Mouse (Mus musculus) limb, embryonic 12.5 days (tissue): ENCODE data around the gene Pip5k1c. TPM values are rescaled to one million over a fixed set of nuclear protein-coding genes. Genes with fewer than 3 reads are reported as not detected.

Experiments used
- ATAC-seq: fragments of 200-750 bp; cut with Nextera tagmentation; 2 replicates; pipeline ENCODE4 v1.8.0; 2017; ENCODE audit warnings: low read depth, moderate TSS enrichment; ENCODE audit not compliant: insufficient number of reproducible peaks, insufficient read depth, low FRiP score, low TSS enrichment
- H3K27ac ChIP-seq: fragments of 300-500 bp; sonication (generic); 2 replicates; pipeline ENCODE4 v1.5.1; 2016; ENCODE audit warnings: mild to moderate bottlenecking, moderate library complexity
- H3K27me3 ChIP-seq: fragments of 300-500 bp; sonication (generic); 2 replicates; pipeline ENCODE4 v1.6.1; 2016; ENCODE audit warnings: mild to moderate bottlenecking, moderate library complexity
- H3K36me3 ChIP-seq: fragments of 300-500 bp; sonication (generic); 2 replicates; pipeline ENCODE4 v1.6.1; 2016; ENCODE audit warnings: mild to moderate bottlenecking, moderate library complexity
- H3K4me1 ChIP-seq: fragments of 300-500 bp; sonication (generic); replicated peaks from 2 replicates; pipeline ENCODE4 v1.6.1; 2016
- H3K4me2 ChIP-seq: fragments of 300-500 bp; sonication (generic); 2 replicates; pipeline ENCODE4 v1.6.1; 2016; ENCODE audit warnings: mild to moderate bottlenecking, moderate library complexity
- H3K4me3 ChIP-seq: fragments of 300-500 bp; sonication (generic); replicated peaks from 2 replicates; pipeline ENCODE4 v1.5.1; 2016; ENCODE audit warnings: mild to moderate bottlenecking
- H3K9ac ChIP-seq: fragments of 300-500 bp; sonication (generic); replicated peaks from 2 replicates; pipeline ENCODE4 v1.6.1; 2016; ENCODE audit warnings: mild to moderate bottlenecking, moderate library complexity
- H3K9me3 ChIP-seq: fragments of 300-500 bp; sonication (generic); 2 replicates; pipeline ENCODE4 v1.6.1; 2016; ENCODE audit warnings: mild to moderate bottlenecking, moderate library complexity
- WGBS: fragments of 180-500 bp; shearing (Covaris S2); methylation state at CpG from one replicate; pipeline ENCODE4 v1.1.7; 2016; 5-methylcytosine and 5-hydroxymethylcytosine counted together
- polyA plus RNA-seq: library from polyadenylated mRNA; unstranded; fragments of >200 nt; fragmentation: Nextera tagmentation; extraction: Ambion mirVana; gene quantifications from 2 replicates; pipeline ENCODE4 v1.2.1, GENCODE M21; 2016

Gene Pip5k1c
- polyA plus RNA-seq, 1 experiment from 2014 or later, result 63.9 TPM

DNA sequence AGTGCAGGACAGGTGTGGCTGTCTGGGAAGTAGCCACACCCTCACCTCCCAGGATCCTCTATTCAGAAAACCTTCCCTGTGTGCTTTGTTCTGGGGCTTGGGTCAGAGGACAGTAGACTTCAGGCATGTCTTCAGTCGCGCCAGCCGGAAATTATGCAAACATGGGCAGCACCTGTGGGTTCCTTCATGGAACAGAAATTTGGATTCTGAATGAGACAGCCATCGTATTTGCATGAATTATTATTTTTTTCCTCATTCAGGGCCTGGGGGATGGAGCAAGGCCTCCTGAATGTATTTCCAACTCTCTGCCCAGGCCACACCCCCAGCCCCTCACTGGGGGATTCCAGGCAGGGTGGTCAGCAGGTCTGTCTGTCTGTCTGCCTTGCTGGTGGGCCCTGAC is 31.7 kb upstream of the Pip5k1c start:
- Histone ChIP-seq H3K4me1 (peaks cover 22% of the 10 kb centered on the region), H3K36me3 (peaks cover 47% of the 10 kb centered on the region), H3K4me3 (no peak overlapping the region), H3K4me2 (no peak overlapping the region), H3K9me3 (peaks cover 8% of the 10 kb centered on the region; the same call in 1 of the 2 replicates), H3K9ac (no peak overlapping the region), H3K27me3 (peaks cover 50% of the 10 kb centered on the region), H3K27ac (no peak overlapping the region)
- 87% methylated on average over 4 of the region's 4 CpGs for WGBS
- ATAC-seq, result no peak

DNA sequence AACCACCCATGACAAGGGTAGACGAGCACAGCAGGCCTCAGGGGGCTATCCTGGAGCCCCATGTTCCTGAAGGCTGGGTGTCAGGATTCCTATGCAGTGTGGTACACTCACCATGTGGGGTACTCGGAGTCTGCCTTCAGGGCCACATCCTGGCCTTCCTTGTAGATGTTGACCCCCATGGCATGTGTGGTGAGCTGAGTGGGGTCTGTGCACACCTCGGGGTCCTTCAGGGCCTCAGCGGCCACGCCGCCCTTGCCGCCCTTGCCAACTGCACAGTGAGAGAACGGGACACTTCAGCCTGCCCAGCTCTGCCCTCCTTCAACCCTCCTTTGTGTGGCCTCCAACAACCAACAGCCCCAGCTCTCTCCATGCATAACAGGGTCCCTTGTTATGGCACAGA is 27.2 kb upstream of the Pip5k1c start:
- H3K27me3 ChIP-seq, result peaks cover 4% of the 10 kb centered on the region
- H3K9ac ChIP-seq, result no peak overlapping the region; the same call in 1 of the 2 replicates
- peaks cover 60% of the 10 kb centered on the region for H3K36me3 ChIP-seq
- peak overlapping the region; percentile 52 for H3K4me3 ChIP-seq
- no peak for ATAC-seq
- H3K4me1 ChIP-seq, result peaks cover 16% of the 10 kb centered on the region
- WGBS, result 97% methylated on average over 8 of the region's 8 CpGs
- no peak overlapping the region for H3K27ac ChIP-seq
- H3K9me3 ChIP-seq, result peaks cover 3% of the 10 kb centered on the region; the same call in 1 of the 2 replicates
- peak overlapping the region; percentile 63 for H3K4me2 ChIP-seq

DNA sequence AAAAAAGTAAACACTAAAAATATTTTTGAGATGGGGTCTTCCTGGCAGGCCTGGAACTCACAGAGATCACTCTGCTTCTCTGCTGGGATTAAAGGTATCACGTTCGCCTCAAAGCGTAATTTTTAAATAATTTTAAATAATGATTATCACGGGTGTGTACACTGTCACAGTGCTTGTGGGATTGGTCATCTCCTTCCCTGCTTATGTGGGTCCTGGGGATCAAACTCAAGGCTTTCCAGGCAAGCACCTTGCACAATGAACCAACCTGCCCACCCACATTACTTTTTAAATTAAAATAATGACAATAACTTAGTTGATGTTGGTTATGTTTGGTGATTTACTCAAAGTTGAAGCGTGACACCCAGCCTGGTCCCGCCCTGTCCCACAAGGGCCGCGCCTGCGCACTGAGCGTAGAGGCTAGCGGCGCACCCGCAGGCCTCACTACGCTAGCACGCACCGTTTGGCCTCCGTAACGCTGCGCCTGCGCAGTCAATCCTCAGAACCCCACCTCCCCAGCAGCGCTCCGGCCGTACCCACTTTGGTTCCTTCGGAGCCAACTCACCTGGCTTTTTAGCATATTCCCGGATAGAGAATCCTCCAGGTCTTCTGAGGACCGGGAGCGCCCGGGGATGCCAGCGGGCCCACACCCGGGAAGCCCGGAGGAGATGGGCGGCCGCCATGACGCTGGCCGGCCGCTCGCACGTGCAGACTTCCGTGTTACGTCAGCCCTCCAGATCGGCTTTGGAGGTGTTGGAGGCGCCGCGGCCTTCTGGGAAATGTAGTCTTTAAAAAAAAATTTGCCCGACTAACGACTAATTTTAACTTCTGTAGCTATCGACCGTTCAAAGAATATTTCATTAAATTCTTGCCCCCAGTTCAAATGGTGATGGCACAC is 26.3 kb upstream of the Pip5k1c start, which contains the start of the genes Mrpl54 and Apba3:
Gene Mrpl54, minus strand, starts transcription at position 724 of the 895 bp plus-strand sequence.
Gene Apba3, plus strand, starts transcription at position 750 of the 895 bp plus-strand sequence.
- peak; percentile 91 for ATAC-seq
- Histone ChIP-seq H3K9me3 (no peaks in the 10 kb centered on the region), H3K27ac (peak within 1 kb of the TSS; percentile 85), H3K4me1 (peaks cover 16% of the 10 kb centered on the region), H3K4me2 (peak within 1 kb of the TSS; percentile 76), H3K4me3 (peak within 1 kb of the TSS; percentile 52), H3K27me3 (no peaks in the 10 kb centered on the region), H3K9ac (peak within 1 kb of the TSS; percentile 69), H3K36me3 (peaks cover 63% of the 10 kb centered on the region)
- WGBS, result under 1% methylated on average over 48 of the region's 48 CpGs

DNA sequence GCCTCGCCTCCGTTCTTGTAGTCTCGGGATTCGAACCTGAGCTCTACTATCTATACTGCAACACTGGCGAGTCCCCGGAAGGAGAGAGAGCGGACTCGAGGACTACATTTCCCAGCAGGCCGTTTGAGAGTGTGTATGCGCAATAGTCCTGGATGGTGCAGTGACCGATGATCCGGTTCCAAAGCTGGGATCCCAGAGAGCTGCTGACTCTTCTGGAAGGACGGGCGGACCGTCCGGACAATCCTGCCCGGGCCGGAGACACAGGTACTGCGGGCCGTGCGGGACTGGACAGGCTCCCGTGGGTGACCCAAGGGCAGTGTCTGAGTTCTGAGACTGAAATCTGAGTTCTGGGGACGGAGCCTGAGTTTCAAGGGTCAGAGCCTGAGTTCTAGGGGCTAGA is 24.7 kb upstream of the Pip5k1c start:
- peaks cover 63% of the 10 kb centered on the region for H3K36me3 ChIP-seq
- peaks cover 16% of the 10 kb centered on the region for H3K4me1 ChIP-seq
- H3K9me3 ChIP-seq, result no peaks in the 10 kb centered on the region
- peak; percentile 50; the same call in 1 of the 2 replicates for ATAC-seq
- 4% methylated on average over 23 of the region's 23 CpGs for WGBS
- peak overlapping the region; percentile 76 for H3K4me2 ChIP-seq
- no peaks in the 10 kb centered on the region for H3K27me3 ChIP-seq
- no peak overlapping the region for H3K27ac ChIP-seq
- H3K9ac ChIP-seq, result peak overlapping the region; percentile 66
- H3K4me3 ChIP-seq, result peak overlapping the region; percentile 52

DNA sequence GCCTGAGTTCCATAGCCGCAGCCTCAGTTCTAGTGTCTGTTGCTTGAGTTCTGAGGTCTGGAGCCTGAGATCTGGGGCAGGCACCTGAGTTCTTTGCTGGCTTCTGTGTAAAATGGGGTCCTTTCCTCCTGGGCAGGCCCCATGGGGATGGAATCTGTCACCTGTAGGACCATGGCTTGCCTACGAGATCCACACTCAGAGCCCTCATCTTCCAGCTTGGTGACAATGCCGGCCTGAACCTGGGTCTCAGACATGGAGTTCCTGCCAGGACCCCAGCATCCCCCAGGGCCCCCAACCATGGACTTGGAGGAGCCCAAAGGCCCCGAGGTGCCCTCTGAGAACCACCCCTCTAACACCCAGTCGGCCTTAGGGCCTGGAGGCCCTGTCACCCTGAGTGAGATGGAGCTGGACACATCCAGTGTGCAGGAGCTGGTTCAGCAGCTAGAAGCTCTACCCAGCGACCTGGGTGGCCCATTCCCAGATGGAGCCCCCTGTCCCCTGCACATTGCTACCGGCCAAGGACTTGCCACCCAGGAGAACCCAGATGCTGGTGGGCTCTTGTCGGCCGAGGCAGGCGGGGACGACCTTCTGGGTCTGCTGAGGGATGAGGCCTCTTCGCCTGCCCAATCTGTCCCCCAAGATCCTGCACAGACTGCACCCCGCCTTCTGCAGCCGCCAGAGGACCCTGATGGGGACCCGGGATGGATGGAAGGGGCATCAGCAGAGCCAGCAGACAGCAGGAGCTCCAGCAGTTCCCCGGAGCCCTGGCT is 23.9 kb upstream of the Pip5k1c start:
- no peaks in the 10 kb centered on the region for H3K9me3 ChIP-seq
- H3K4me1 ChIP-seq, result peaks cover 16% of the 10 kb centered on the region
- no peak for ATAC-seq
- peak overlapping the region; percentile 66 for H3K9ac ChIP-seq
- WGBS, result 82% methylated on average over 16 of the region's 16 CpGs
- peak overlapping the region; percentile 52 for H3K4me3 ChIP-seq
- peaks cover 63% of the 10 kb centered on the region for H3K36me3 ChIP-seq
- no peak overlapping the region for H3K27ac ChIP-seq
- no peaks in the 10 kb centered on the region for H3K27me3 ChIP-seq
- H3K4me2 ChIP-seq, result peak overlapping the region; percentile 76

DNA sequence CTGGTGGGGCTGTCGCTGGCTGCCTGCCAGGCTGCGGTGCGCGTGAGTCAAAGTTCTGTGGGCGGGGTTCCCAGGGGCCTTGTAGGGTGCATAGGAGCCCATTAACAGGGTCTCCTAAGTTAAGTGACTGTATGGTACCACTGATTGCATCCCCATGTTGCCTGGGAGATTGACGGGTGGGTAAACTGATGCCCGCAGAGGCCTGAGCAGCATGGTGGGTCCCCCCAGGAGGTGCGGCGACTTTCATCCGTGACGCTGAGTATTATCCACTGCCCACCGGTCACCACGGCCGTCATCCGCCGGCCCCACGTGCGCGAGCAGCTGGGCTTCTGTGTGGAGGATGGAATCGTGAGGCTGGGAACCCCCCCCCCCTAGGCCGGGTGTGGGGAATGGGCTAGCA is 20.4 kb upstream of the Pip5k1c start:
- Histone ChIP-seq H3K9me3 (no peaks in the 10 kb centered on the region; the same call in 1 of the 2 replicates), H3K9ac (no peak overlapping the region), H3K27me3 (no peaks in the 10 kb centered on the region), H3K4me3 (no peak overlapping the region), H3K4me1 (peaks cover 10% of the 10 kb centered on the region), H3K36me3 (peaks cover 53% of the 10 kb centered on the region), H3K4me2 (no peak overlapping the region), H3K27ac (no peak overlapping the region)
- ATAC-seq, result no peak
- WGBS, result 95% methylated on average over 21 of the region's 21 CpGs

DNA sequence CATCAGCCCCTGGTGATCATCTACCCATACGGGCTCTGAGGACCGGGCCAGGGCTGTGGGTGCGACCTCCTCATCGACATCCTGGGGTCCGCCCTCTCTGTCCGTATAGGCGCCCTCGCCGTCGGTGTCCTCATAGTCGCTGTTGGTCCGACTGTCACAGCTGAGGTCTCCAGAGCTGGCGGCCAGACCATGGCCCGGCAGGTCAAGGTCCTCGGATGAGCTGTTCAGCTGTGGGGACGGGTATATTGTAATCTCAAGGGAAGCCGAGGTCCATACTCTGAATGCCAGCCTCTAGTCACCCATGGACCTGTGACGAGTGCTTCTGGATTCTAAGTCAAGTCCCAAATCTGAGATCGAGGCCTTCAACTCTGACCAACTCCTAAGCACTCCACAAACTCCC is 18.9 kb upstream of the Pip5k1c start:
- 95% methylated on average over 19 of the region's 19 CpGs for WGBS
- ATAC-seq, result no peak
- peaks cover 6% of the 10 kb centered on the region; the same call in 1 of the 2 replicates for H3K27me3 ChIP-seq
- no peak overlapping the region for H3K4me2 ChIP-seq
- no peak overlapping the region for H3K9ac ChIP-seq
- H3K4me3 ChIP-seq, result no peak overlapping the region
- H3K4me1 ChIP-seq, result peaks cover 4% of the 10 kb centered on the region
- H3K27ac ChIP-seq, result no peak overlapping the region
- peaks cover 53% of the 10 kb centered on the region for H3K36me3 ChIP-seq
- no peaks in the 10 kb centered on the region; the same call in 1 of the 2 replicates for H3K9me3 ChIP-seq

DNA sequence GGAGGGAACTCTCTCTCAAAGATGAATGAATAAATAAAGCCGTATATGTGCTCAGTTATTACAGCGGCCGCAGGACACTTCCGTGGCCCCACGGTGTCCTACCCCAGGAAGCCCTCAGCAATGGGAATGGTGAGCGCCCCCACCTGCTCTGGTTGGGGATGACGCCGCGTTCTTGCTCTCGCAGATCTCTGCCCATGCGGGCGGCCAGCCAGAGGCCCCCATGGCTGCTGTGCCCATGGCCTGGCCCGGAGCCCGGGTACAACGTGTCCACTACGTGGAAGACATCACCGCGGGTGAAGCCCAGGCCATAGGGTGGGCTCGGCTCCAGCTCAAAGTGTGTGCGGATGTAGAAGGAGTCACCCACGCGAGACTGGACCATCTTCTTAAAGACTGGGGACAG is 15.1 kb upstream of the Pip5k1c start:
- Histone ChIP-seq H3K4me2 (no peak overlapping the region), H3K27me3 (peaks cover 40% of the 10 kb centered on the region), H3K27ac (no peak overlapping the region), H3K4me1 (peaks cover 11% of the 10 kb centered on the region; the same call in 1 of the 2 replicates), H3K9me3 (no peaks in the 10 kb centered on the region; the same call in 1 of the 2 replicates), H3K4me3 (no peak overlapping the region), H3K36me3 (peaks cover 19% of the 10 kb centered on the region), H3K9ac (no peak overlapping the region)
- no peak for ATAC-seq
- WGBS, result 80% methylated on average over 22 of the region's 22 CpGs

DNA sequence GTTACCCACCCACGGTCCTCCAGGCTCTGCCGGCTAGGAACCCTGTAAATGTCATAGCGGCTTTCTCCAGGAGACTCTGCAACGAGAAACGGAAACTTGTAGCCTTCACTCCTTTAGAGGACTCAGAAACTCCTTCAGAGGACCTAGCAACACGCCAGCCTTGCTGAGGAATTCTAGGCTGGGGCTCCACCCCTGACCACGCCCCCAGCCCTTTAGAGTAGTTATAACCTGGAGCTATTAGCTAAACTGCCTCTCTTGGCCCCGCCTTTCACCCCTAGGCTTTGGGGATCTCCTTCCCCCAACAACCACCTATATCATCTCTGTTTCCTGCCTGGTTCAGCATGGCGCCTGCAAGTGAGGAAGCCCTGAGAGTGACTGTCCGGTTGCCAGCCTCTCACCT is 13.3 kb upstream of the Pip5k1c start:
- 0 out of 2 replicates have a peak, but pooled peaks have one; percentile 4 for ATAC-seq
- Histone ChIP-seq H3K36me3 (0 out of 2 replicates have a peak, but pooled peaks cover under 1% of the 10 kb centered on the region), H3K4me2 (peak overlapping the region; percentile 26), H3K27ac (no peak overlapping the region), H3K27me3 (peaks cover 59% of the 10 kb centered on the region), H3K9me3 (no peaks in the 10 kb centered on the region; the same call in 1 of the 2 replicates), H3K4me3 (0 out of 2 replicates have a peak overlapping the region, but pooled peaks have one; percentile 2), H3K4me1 (peaks cover 11% of the 10 kb centered on the region; the same call in 1 of the 2 replicates), H3K9ac (peak overlapping the region; percentile 47; the same call in 1 of the 2 replicates)
- 28% methylated on average over 10 of the region's 10 CpGs for WGBS

DNA sequence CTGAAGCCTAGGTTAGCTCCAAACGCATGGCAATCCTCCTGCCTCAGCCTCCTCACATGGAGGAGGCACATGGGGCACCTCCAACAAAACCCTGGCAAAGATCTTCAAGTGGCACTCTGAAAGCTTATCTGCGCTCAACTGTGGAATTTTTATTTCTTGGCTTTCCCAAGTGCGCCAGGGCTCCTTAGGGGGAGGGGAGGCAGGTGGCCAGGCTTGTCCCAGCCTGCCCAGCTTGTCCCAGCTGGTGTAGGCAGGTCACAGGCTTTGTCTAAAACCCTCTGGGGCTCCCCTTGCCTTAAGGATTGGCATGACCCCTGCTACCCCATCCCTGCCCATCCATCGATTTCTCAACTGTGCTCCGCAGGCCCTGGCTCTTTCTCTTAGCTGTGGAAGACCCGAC is 8.6 kb upstream of the Pip5k1c start:
- H3K4me3 ChIP-seq, result no peak overlapping the region
- ATAC-seq, result no peak
- no peak overlapping the region for H3K4me2 ChIP-seq
- H3K4me1 ChIP-seq, result peaks cover 10% of the 10 kb centered on the region; the same call in 1 of the 2 replicates
- peaks cover 90% of the 10 kb centered on the region for H3K27me3 ChIP-seq
- no peaks in the 10 kb centered on the region for H3K9me3 ChIP-seq
- no peak overlapping the region for H3K9ac ChIP-seq
- WGBS, result 38% methylated on average over 6 of the region's 6 CpGs
- H3K27ac ChIP-seq, result no peak overlapping the region
- no peaks in the 10 kb centered on the region for H3K36me3 ChIP-seq
